Mouse (Mus musculus) G1E (cell line): ENCODE measurements at regions not wholly inside any gene's neighbourhood (a gene's known extent, or its start where the extent isn't known, plus 50 kb on each side); places are given as distances from the start of the nearest gene placed in this dataset.

Experiments used
- CTCF ChIP-seq: IDR thresholded peaks from 2 replicates; pipeline ENCODE4 v1.5.1; 2012; ENCODE audit warnings: low read depth, low read length, inconsistent platforms, mixed read lengths
- GATA1 ChIP-seq: IDR thresholded peaks from 2 replicates; pipeline ENCODE4 v1.6.1; 2012; ENCODE audit warnings: borderline replicate concordance, low read length, inconsistent platforms, mixed read lengths
- GATA2 ChIP-seq: IDR thresholded peaks from 2 replicates; pipeline ENCODE4 v1.6.1; 2012; ENCODE audit warnings: low read depth, low read length, inconsistent platforms, borderline replicate concordance
- POLR2AphosphoS5 ChIP-seq: IDR thresholded peaks from 2 replicates; pipeline ENCODE4 v1.6.1; 2012; ENCODE audit warnings: low read depth, low read length, inconsistent platforms; ENCODE audit not compliant: insufficient replicate concordance
- TAL1 ChIP-seq: conservative IDR thresholded peaks from 2 replicates; pipeline ENCODE4 v1.6.1; 2012; ENCODE audit warnings: low read depth, low read length, inconsistent platforms, mixed read lengths

DNA sequence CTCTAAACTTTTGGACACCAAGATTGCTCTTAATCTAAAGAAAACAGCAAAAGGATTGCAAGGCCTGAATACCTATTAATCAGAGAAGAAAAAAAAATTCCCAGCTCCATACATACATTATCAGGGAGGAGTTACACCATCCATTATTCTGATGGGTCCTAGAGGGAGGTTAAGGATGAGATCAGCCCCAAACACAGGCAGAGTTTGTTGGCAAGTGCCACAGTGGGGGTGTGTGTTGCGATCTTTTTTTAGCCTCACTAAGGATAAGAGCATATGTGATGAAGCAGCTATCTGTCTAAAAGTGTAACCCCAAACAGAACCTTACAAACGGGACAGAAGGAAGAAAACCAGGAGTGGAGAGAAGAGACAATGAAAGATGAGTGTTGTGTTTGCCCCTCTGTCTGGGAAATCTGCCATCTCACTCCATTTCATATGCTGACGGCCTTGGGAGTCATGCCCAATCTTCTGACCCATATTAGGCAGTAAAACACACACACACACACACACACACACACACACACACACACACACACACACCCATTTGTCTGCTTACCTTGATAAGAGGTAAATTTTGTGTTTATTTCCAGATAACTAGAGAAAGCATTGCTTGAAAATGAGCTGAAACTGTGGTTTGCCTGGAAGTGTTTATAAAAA is 61.4 kb upstream of the Adamts9 start:
- TF ChIP-seq GATA1: no peak
- TF ChIP-seq POLR2AphosphoS5: no peak
- no peak for TF ChIP-seq CTCF
- no peak for TF ChIP-seq TAL1
- no peak for TF ChIP-seq GATA2
